Mouse (Mus musculus): ENCODE results near the gene Epha7. TPM values are rescaled to one million over a fixed set of nuclear protein-coding genes. Genes with fewer than 3 reads are reported as not detected.

Epha7 gene
- total RNA-seq, 2 experiments from 2014 or later: 3.1 to 3.3 TPM

GRCm38 (mm10) chr4:29010333-29010732 lies 197.4 kb downstream of the Epha7 start:
- no peak for ATAC-seq (replicated peaks; ENCODE audit: low FRiP score, poor library complexity, severe bottlenecking)

All from erythroblast, adult 5-6 weeks (primary cell).